Mouse (Mus musculus) lung, postnatal 4 days (tissue): ENCODE data around the gene Tsfm.

Source experiments
- DNase-seq, 2 experiments: peaks; one replicate each; pipeline ENCODE4 v3.0.0; 2021

The Tsfm gene

GRCm38 (mm10) chr10:126984189-126985004 is 46.2 kb downstream of the Tsfm start:
- peak in 1 of 2 experiments; percentile 51 for DNase-seq

GRCm38 (mm10) chr10:126983193-126983725 is 47.4 kb downstream of the Tsfm start:
- DNase-seq = no peak

DNA sequence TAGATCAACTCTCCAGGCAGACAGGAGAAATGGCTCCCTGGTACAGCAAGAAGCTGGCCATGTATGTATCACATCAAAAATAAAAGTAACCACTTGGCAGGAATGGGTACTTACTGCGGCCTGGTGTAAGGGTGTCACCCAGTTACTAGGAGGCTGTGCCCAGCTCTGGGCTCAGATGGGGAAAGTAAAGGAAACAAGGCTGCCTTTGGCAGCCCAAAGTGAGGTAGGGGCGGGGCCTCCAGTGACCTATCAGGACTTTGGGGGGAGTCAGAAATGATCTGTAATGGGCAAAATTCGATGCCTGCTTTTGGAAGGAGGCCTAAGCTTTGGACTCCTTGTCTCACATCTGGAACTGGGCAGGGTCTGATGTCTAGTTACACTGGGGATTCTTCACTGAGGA is 48.9 kb downstream of the Tsfm start:
- DNase-seq = no peak

GRCm38 (mm10) chr10:126980933-126981530 is 49.6 kb downstream of the Tsfm start:
- peak in 1 of 2 experiments; percentile 42 for DNase-seq

GRCm38 (mm10) chr10:126980221-126980932 is 50.3 kb downstream of the Tsfm start:
- DNase-seq = peak; percentile 50 to 58

- peak; percentile 47 to 62 for DNase-seq
These were observed 50.9 kb downstream of the Tsfm start for GRCm38 (mm10) chr10:126979636-126980151.

GRCm38 (mm10) chr10:126979121-126979635 is 51.5 kb downstream of the Tsfm start:
- DNase-seq = peak; percentile 83 to 89

DNA sequence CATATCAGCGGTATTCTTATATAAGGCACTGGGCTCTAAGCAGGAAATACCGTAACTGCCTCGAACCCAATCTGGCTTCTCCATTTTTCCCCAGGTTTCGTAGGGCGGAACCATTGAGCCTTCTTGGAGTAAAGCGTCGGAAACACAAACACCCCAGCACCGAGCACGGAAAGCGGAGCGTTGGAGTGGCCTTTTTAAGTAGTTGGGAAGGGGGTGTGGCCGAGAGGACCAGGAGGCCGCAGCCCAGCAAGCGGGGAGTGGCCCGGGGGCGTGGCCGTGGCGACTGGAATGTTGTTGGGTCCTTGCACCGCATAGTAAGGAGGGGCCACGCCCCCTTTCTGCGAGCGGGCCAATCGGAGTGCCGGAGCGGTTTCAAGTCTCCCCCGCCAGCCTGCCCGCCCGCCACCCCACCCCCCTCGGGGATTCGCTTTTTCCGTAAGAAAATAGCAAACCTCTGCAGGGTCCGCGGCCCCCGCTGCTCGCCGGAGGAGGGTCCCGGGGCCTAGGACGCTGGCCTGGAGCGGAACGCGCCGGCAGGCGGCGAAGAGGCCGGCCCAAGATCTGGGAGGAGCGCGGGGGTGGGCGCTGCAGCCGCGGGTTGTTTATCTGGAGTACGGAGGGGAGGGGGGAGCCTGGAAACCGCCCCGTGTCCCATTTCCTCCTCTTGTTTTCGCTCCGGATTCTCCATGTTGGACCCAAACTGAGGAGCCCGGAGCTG is 52.2 kb downstream of the Tsfm start, which contains the start of gene Ctdsp2:
Gene Ctdsp2, plus strand, starts transcription at position 441 of the 718 bp plus-strand sequence.
- DNase-seq = peak; percentile 100

- DNase-seq = no peak
These were observed 53.6 kb downstream of the Tsfm start for GRCm38 (mm10) chr10:126977076-126977475.

DNA sequence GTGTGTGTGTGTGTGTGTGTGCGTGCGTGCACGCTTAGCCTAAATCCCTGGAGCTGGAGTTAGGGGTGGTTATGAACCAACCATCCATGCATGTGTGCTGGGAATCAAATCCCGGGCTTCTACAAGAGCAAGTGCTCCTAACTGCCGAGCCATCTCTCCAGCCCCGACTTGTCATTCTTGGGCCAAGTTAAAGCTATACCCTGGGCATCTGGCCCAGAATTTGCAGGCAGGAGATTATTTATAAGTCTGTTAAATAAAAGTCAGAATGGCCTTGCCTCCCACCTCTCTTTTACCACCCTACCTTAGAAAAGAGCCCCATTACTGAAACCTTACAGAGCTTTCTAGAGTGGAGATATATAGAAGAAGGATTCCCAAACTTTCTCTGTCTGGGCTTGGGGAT is 54.9 kb downstream of the Tsfm start:
- DNase-seq = no peak

DNA sequence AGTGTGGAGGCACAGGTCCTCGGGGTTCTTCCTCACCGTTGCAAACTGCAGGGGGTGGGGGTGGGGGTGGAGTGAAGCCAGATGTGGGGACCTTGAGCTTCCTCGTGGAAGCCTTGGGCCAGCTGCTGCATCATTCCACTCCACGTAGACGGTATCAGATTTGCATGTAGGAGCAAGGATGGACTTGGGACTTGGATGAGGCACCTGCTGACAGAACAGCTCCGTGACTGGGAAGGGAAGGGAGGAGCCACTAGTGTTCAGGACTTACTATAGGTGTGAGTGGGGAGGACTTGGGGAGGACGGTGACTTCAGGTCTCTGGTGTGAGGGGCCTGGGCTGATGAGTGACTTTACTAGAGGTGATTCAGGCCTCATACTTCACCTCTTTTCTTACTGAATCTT is 57.7 kb downstream of the Tsfm start:
- DNase-seq = no peak

GRCm38 (mm10) chr10:126972051-126972725 is 58.5 kb downstream of the Tsfm start:
- peak; percentile 75 to 87 for DNase-seq

DNA sequence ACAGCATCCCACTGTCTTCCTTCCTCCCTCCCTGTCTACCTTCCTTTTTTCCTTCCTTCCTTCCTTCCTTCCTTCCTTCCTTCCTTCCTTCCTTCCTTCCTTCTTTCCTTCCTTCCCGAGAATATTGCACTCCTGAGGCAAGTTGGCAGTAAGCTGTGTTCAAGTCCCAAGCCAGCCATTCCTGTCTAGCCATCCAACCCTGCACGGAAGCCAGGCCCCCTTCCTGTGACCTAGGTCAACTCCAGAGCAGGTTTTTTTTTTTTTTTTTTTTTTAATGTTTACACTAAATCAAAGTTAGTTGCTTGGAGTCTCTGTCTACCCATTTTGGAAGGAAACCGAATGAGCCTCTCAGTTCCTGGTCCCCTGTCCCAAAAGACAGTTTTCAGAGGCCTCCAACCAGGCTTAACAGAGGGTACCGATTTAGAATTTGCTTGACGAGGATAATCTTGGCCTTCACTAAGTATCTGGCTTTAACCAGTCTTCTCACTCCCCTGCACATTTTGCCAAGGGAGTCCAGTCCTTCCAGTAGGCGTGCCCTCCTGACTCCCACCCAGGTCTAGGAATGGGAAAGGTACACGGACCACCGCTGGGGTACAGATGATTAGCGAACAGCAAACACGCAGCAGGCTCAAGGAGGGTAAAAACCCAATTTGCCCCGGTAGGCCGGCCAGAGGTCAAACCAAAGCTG is 59.1 kb downstream of the Tsfm start:
- DNase-seq = no peak

- no peak for DNase-seq
These were observed 66.8 kb downstream of the Tsfm start for GRCm38 (mm10) chr10:126963821-126964220.

- peak in 1 of 2 experiments; percentile 57 for DNase-seq
These were observed 67.7 kb downstream of the Tsfm start for GRCm38 (mm10) chr10:126962966-126963330.

DNA sequence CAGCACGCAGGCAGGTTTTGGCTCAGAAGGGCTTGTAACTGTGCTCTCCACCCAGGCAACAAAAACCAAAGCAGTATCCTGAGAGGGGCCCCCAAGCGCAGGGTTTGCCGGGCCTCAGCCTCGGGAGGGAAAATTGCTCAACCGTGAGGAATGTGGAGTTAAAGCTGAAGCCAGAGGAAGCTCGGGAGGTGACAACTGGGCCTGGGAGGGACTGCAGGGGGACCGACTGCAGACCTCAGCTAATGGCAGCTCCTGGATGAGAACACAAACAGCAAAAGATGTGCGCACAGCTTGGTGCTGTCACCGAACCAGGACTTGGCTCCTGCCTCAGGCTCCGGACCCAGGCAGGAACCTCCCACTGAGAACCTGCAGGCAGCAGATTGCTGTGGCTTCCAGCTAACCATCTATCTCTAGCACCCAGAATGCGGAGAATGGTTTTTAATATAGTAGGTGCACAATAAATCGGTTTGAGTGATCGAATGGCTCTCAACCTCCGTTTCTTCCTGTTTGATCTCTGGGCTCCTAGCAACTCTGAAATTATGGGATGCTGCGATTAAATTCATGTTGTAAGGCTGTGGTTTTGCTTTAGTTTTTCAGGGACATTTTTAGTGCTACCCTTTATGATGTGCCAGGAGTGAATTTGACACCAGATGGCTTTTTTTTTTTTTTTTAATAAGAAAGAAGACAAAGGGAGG is 68.2 kb downstream of the Tsfm start:
- DNase-seq = peak; percentile 72 to 88

DNA sequence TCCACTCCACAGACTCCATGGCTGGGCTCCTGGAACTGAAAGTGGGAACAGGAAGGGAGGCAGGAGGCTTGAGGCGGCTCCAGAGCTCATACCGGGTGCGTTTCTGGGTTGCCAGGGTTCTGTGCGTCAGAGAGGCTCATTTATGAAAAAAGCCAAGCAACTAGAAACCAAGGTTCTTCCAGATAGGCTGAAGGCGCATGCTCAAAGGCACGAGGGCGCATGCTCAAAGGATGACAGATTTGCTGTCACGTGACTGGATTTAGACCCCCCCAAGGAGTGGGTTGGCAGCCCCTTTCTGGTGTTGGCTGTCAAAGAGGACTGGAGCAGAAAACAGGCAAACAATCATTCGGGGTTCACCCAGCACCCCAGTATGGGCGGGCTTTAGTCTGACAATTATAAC is 68.9 kb downstream of the Tsfm start:
- peak; percentile 67 to 85 for DNase-seq
